Mouse (Mus musculus): Measurements from ENCODE around the gene Tmem235. TPM values are rescaled to one million over a fixed set of nuclear protein-coding genes. Genes with fewer than 3 reads are reported as not detected.

Gene Tmem235
- polyA plus RNA-seq, 1 experiment from 2014 or later: not detected

DNA sequence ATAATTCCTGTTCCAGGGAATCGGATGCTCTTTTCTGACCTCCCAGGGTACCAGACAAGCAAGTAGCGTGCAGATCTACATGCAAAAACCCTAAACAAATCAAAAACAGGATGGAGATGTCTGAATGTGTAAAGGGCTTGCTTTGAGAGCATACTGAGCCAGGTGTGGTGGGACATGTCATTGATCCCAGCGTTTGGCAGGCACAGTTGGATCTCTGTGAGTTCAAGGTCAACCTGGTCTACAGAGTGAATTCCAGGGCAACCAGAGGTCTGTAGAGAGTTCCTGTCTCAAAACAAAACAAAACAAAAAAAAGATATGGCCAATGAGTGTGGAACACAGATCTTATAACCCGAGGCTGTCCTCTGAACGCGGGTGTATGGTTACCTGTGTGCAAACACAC is 37.1 kb upstream of the Tmem235 start:
- Histone ChIP-seq H3K4me3 (ENCODE audit: low read depth, low read length) (no peak overlapping the region), H3K9me3 (ENCODE audit: control insufficient read depth, low read length) (no peaks in the 10 kb centered on the region), H3K36me3 (ENCODE audit: control insufficient read depth, insufficient read depth, low read length) (no peaks in the 10 kb centered on the region), H3K27ac (ENCODE audit: low read depth, low read length) (no peak overlapping the region), H3K4me1 (ENCODE audit: control insufficient read depth, insufficient read depth, low read length) (peaks cover 19% of the 10 kb centered on the region), H3K27me3 (ENCODE audit: control insufficient read depth, insufficient read depth, low read length) (no peaks in the 10 kb centered on the region), H3K9ac (ENCODE audit: low read length) (no peak overlapping the region), H3K4me2 (ENCODE audit: low read depth) (no peak overlapping the region)
- ATAC-seq (ENCODE audit: insufficient read depth, low FRiP score, low TSS enrichment) (no peak), DNase-seq (ENCODE audit: low spot score) (no peak)
- 92% methylated on average over 6 of the region's 6 CpGs for WGBS

DNA sequence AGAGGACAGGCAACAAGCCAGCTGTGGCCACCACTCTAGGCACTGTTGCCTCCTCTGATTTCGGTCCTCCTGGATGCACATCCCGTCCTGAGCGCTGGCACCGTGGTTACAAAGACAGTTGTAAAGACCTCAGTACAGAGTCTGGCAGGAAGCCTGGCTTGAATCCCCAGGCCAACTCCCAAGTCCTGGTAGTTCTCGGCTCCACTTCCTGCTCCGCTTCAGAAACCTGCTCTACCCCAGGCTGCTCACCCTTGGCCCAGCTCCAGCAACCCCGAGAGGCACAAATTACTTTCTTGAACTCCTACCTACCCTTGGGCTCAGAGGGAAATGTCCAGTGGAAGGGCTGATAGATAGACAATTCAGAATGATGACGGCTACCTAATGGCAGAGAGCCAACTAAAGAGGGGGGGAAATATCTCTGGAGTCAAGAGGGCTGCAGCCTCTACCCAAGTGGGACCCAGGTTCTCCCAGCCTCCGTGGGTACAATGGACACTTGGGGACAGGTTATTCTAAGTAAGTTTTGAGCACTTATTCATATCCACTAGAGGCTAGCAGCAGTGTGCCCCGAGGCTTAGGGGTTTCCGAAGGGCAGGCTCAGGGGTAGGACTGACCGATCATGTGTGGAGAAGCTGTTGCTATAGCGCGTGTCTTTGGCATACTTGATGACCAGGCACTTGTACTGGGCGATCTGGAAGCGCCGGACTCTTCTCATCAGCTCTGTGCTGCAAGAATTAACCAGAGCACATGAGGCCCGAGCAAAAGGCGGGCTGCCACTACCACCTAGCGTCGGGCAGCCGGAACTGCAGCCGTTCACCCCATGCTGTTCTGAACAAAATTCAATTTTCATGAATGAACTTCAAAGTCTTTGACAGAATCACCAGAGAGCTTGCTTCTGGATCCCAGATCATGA is 36.2 kb upstream of the Tmem235 start:
- WGBS: 29% methylated on average over 23 of the region's 23 CpGs
- H3K27me3 ChIP-seq (ENCODE audit: control insufficient read depth, insufficient read depth, low read length): no peaks in the 10 kb centered on the region
- H3K4me2 ChIP-seq (ENCODE audit: low read depth): peak overlapping the region; percentile 83
- no peaks in the 10 kb centered on the region for H3K9me3 ChIP-seq (ENCODE audit: control insufficient read depth, low read length)
- ATAC-seq (ENCODE audit: insufficient read depth, low FRiP score, low TSS enrichment) (peak; percentile 69), DNase-seq (ENCODE audit: low spot score) (peak; percentile 86)
- peak overlapping the region; percentile 50 for H3K9ac ChIP-seq (ENCODE audit: low read length)
- H3K36me3 ChIP-seq (ENCODE audit: control insufficient read depth, insufficient read depth, low read length): no peaks in the 10 kb centered on the region
- H3K4me3 ChIP-seq (ENCODE audit: low read depth, low read length): peak overlapping the region; percentile 65
- peaks cover 19% of the 10 kb centered on the region for H3K4me1 ChIP-seq (ENCODE audit: control insufficient read depth, insufficient read depth, low read length)
- no peak overlapping the region for H3K27ac ChIP-seq (ENCODE audit: low read depth, low read length)

DNA sequence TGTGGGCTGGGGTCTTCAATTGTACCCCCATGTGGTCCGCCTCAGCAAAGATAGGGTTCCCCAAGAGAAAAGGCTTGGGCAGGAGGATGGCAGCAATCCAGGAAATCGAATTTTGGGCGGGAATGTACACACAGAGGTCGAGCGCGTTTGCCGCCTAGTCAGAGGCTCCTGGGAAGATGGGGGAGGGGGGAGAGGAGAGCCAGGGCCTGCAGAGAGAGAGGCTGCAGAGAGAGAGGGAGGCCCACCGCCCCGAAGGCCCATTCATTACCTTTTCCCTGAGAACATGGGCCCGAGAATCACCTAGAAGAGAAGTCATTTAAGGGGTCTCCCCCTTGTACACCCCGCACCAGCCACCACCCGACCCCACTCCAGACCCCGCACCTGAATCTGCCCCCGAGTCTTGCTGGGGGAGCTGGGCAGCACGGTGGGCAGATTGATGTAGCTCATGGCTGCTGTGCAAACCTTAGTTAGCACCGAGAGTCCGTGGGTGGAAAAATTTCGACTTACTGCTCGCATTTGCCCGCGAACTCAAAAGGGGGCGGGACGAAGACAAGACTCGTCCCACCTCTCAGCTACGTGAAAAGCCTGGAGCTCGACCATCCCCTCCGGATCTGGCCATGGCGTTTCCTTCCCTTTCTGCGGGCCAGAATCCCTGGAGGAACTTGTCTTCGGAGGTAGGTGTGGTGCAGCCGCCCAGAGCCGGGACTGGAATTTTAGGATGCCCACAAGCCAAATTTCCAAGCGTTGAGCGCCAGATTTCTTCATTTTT is 35.0 kb upstream of the Tmem235 start, which contains the start of the genes Afmid and Tk1:
Afmid (plus strand) TSS at position 592 of the 769 bp plus-strand sequence.
Tk1 (minus strand) TSS at position 760 of the 769 bp plus-strand sequence.
- under 1% methylated on average over 33 of the region's 34 CpGs for WGBS
- H3K9me3 ChIP-seq (ENCODE audit: control insufficient read depth, low read length): no peaks in the 10 kb centered on the region
- ATAC-seq (ENCODE audit: insufficient read depth, low FRiP score, low TSS enrichment) (peak; percentile 55; the same call in 1 of the 2 replicates), DNase-seq (ENCODE audit: low spot score) (peak; percentile 85)
- peaks cover 19% of the 10 kb centered on the region for H3K4me1 ChIP-seq (ENCODE audit: control insufficient read depth, insufficient read depth, low read length)
- H3K27me3 ChIP-seq (ENCODE audit: control insufficient read depth, insufficient read depth, low read length): no peaks in the 10 kb centered on the region
- H3K9ac ChIP-seq (ENCODE audit: low read length): peak within 1 kb of the TSS; percentile 82
- peak within 1 kb of the TSS; percentile 83 for H3K4me2 ChIP-seq (ENCODE audit: low read depth)
- H3K4me3 ChIP-seq (ENCODE audit: low read depth, low read length): peak within 1 kb of the TSS; percentile 65
- H3K36me3 ChIP-seq (ENCODE audit: control insufficient read depth, insufficient read depth, low read length): no peaks in the 10 kb centered on the region
- peak within 1 kb of the TSS; percentile 86 for H3K27ac ChIP-seq (ENCODE audit: low read depth, low read length)

DNA sequence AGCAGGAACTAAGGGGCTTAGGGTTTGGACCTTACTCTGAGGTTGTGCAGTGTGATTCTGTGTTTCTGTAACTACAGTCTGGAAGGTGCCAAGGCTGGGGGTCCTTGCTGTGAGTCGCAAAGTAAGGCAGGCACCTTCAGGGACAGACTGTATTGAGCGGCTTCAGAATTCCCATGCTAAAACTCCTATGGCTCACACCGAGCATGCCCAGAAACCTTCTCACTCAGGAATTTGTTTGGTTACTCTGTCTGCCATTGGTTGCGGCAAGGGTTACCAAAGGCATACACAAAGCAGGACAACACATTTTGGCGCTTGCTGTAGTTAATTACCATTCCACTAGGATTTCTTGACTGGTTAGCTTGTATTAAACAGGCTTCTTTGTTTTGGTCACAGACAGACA is 34.4 kb upstream of the Tmem235 start:
- Histone ChIP-seq H3K9me3 (ENCODE audit: control insufficient read depth, low read length) (no peaks in the 10 kb centered on the region), H3K4me1 (ENCODE audit: control insufficient read depth, insufficient read depth, low read length) (peaks cover 19% of the 10 kb centered on the region), H3K27ac (ENCODE audit: low read depth, low read length) (0 out of 2 replicates have a peak overlapping the region, but pooled peaks have one; percentile 46), H3K27me3 (ENCODE audit: control insufficient read depth, insufficient read depth, low read length) (no peaks in the 10 kb centered on the region), H3K36me3 (ENCODE audit: control insufficient read depth, insufficient read depth, low read length) (no peaks in the 10 kb centered on the region), H3K4me3 (ENCODE audit: low read depth, low read length) (peak overlapping the region; percentile 65), H3K9ac (ENCODE audit: low read length) (peak overlapping the region; percentile 82), H3K4me2 (ENCODE audit: low read depth) (peak overlapping the region; percentile 83)
- 17% methylated on average over 5 of the region's 5 CpGs for WGBS
- no peak for DNase-seq (ENCODE audit: low spot score)
- ATAC-seq (ENCODE audit: insufficient read depth, low FRiP score, low TSS enrichment): 0 out of 2 replicates have a peak, but pooled peaks have one; percentile 28

DNA sequence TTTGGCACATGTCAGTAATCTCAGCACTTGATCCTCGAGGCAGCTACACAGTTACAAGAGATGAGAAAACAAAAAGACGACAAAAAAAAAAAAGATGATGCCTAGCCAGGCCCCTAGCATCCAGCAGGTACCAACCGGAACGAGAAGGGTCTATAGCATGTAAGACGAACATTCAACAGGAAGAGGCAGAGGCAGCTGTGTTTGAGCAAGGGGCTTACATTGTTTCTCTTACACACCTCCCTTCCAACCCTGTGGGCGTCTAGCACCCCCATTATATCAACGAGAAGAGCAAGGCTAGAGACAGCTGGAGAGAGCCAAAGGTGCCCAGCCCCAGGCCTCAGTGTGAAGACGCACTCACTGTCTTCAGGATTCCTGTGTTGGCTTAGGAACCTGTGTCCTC is 33.6 kb upstream of the Tmem235 start:
- WGBS: 73% methylated on average over 8 of the region's 8 CpGs
- H3K4me1 ChIP-seq (ENCODE audit: control insufficient read depth, insufficient read depth, low read length): peaks cover 19% of the 10 kb centered on the region
- H3K27ac ChIP-seq (ENCODE audit: low read depth, low read length): no peak overlapping the region
- H3K9ac ChIP-seq (ENCODE audit: low read length): no peak overlapping the region
- H3K4me2 ChIP-seq (ENCODE audit: low read depth): no peak overlapping the region
- H3K4me3 ChIP-seq (ENCODE audit: low read depth, low read length): no peak overlapping the region
- ATAC-seq (ENCODE audit: insufficient read depth, low FRiP score, low TSS enrichment) (no peak), DNase-seq (ENCODE audit: low spot score) (no peak)
- H3K9me3 ChIP-seq (ENCODE audit: control insufficient read depth, low read length): no peaks in the 10 kb centered on the region
- H3K36me3 ChIP-seq (ENCODE audit: control insufficient read depth, insufficient read depth, low read length): no peaks in the 10 kb centered on the region
- H3K27me3 ChIP-seq (ENCODE audit: control insufficient read depth, insufficient read depth, low read length): no peaks in the 10 kb centered on the region

DNA sequence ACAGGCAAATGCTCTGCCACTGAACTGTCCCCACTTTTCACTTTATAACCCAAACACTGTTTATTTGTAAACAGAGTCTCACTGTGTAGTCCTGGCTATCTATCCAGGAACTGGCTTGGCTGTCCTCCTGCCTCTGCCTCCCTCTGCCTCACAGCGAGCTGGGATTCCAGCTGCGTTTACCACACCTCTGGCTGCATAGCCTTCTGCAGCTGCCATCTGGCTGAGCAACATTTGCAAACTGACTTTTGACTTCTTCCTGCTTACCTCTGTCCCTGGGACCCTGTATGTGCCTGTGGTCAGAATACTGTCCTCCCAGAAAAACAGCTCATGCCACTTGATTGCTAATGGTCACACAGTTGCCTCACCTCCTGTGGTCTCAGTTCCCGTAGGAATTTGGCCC is 33.2 kb upstream of the Tmem235 start:
- Histone ChIP-seq H3K4me3 (ENCODE audit: low read depth, low read length) (no peak overlapping the region), H3K9ac (ENCODE audit: low read length) (no peak overlapping the region), H3K27me3 (ENCODE audit: control insufficient read depth, insufficient read depth, low read length) (no peaks in the 10 kb centered on the region), H3K27ac (ENCODE audit: low read depth, low read length) (no peak overlapping the region), H3K36me3 (ENCODE audit: control insufficient read depth, insufficient read depth, low read length) (no peaks in the 10 kb centered on the region), H3K4me2 (ENCODE audit: low read depth) (no peak overlapping the region), H3K4me1 (ENCODE audit: control insufficient read depth, insufficient read depth, low read length) (peaks cover 23% of the 10 kb centered on the region), H3K9me3 (ENCODE audit: control insufficient read depth, low read length) (no peaks in the 10 kb centered on the region)
- ATAC-seq (ENCODE audit: insufficient read depth, low FRiP score, low TSS enrichment) (no peak), DNase-seq (ENCODE audit: low spot score) (no peak)
- WGBS: 46% methylated on average over 3 of the region's 3 CpGs

DNA sequence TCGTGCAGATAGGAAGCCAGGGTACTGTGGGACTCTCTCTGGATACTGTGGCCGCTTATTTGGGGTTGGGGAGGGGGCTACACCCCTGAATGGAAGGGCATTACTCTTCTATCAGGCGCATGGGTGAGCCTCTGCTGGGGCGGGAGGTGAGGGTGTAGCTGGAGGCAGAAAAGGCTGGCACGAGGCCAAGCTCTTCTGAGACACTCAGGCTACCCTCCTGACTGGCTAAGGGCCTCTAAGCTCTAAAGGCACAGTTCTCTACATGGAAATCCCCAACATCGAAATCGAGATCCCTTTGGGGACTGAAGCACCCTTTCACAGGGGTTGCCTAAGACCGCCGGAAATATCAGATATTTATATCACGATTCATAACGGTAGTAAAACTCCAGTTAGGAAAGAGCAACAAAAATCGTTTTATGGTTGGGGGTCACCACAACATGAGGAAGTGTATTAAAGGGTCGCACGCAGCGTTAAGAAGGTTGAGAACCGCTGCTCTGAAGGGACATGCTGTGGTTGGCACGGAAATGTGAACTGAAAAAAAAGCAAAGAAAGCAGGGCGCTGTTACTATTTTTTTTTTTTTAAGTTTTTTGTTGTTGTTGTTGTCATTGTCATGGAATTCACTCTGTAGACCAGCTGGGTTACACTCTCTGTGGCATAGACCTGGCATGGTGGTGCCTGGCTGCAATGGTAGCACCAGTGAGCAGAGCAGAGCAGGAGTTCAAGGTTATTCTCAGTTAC is 32.2 kb upstream of the Tmem235 start:
- H3K4me2 ChIP-seq (ENCODE audit: low read depth): no peak overlapping the region
- DNase-seq (ENCODE audit: low spot score): no peak
- H3K36me3 ChIP-seq (ENCODE audit: control insufficient read depth, insufficient read depth, low read length): no peaks in the 10 kb centered on the region
- 90% methylated on average over 18 of the region's 18 CpGs for WGBS
- H3K27me3 ChIP-seq (ENCODE audit: control insufficient read depth, insufficient read depth, low read length): no peaks in the 10 kb centered on the region
- no peak overlapping the region for H3K9ac ChIP-seq (ENCODE audit: low read length)
- no peaks in the 10 kb centered on the region for H3K9me3 ChIP-seq (ENCODE audit: control insufficient read depth, low read length)
- H3K4me1 ChIP-seq (ENCODE audit: control insufficient read depth, insufficient read depth, low read length): peaks cover 26% of the 10 kb centered on the region
- ATAC-seq (ENCODE audit: insufficient read depth, low FRiP score, low TSS enrichment): no peak
- H3K4me3 ChIP-seq (ENCODE audit: low read depth, low read length): no peak overlapping the region
- no peak overlapping the region for H3K27ac ChIP-seq (ENCODE audit: low read depth, low read length)

DNA sequence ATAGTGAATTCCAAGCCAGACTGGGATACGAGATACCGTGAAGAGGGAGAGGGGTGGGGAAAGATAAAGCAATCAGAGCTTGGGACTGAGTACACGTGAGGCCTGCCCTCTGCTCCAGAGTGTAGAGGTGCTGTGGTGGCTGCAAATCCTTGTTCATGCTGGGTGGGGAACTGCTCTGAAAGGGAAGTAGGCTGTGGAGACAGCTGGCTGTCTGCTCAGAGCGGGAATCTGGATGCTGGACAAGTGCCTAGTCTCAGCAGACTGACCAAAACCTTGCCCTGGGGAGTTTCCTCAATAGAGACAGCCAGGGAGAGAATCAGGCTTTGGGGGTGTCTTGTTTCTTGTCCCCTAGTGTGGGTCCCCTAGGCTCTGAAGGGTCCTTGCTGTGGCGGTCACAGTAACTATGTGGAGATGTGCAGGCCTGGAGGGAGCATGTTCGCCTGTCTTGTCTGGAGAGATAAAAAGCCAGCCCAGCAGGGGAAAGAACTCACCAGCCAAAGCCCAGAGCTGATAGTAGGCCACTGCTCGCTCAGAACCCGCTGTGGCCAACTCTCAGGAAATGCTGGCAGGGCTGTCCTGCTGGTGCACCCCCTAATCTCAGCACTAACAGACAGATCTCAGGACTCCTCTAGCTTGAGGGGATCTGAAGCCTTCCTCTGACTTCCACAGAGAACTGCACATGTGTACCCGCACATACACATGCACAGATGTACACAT is 31.5 kb upstream of the Tmem235 start:
- 72% methylated on average over 9 of the region's 9 CpGs for WGBS
- H3K4me1 ChIP-seq (ENCODE audit: control insufficient read depth, insufficient read depth, low read length): peaks cover 25% of the 10 kb centered on the region
- no peak for ATAC-seq (ENCODE audit: insufficient read depth, low FRiP score, low TSS enrichment)
- H3K27me3 ChIP-seq (ENCODE audit: control insufficient read depth, insufficient read depth, low read length): no peaks in the 10 kb centered on the region
- no peak overlapping the region for H3K4me3 ChIP-seq (ENCODE audit: low read depth, low read length)
- no peak overlapping the region for H3K9ac ChIP-seq (ENCODE audit: low read length)
- no peaks in the 10 kb centered on the region for H3K36me3 ChIP-seq (ENCODE audit: control insufficient read depth, insufficient read depth, low read length)
- H3K4me2 ChIP-seq (ENCODE audit: low read depth): no peak overlapping the region
- no peaks in the 10 kb centered on the region for H3K9me3 ChIP-seq (ENCODE audit: control insufficient read depth, low read length)
- DNase-seq (ENCODE audit: low spot score): no peak
- no peak overlapping the region for H3K27ac ChIP-seq (ENCODE audit: low read depth, low read length)
